Mouse (Mus musculus) bone marrow macrophage, adult 2 months (primary cell): ENCODE data around the gene Il16.

Experiments used
- CTCF ChIP-seq: IDR thresholded peaks from 2 replicates; pipeline ENCODE4 v1.5.1; 2012; ENCODE audit warnings: low read depth, mild to moderate bottlenecking, low read length, moderate library complexity
- POLR2A ChIP-seq: IDR thresholded peaks from 2 replicates; pipeline ENCODE4 v1.6.1; 2012; ENCODE audit warnings: mild to moderate bottlenecking, low read depth, low read length, borderline replicate concordance

- no peak for TF ChIP-seq CTCF
- TF ChIP-seq POLR2A = no peak
These were observed 91.3 kb downstream of the Il16 start for GRCm38 (mm10) chr7:83654196-83654595.
